Mouse (Mus musculus) urinary bladder, postnatal 36 days (tissue): ENCODE results near the gene Nufip1.

Experiments used
- DNase-seq, 2 experiments: peaks; one replicate each; pipeline ENCODE4 v3.0.0; 2022; ENCODE audit warnings: low spot score in 2 of 2, mixed read lengths in 1 of 2

Gene Nufip1

DNA sequence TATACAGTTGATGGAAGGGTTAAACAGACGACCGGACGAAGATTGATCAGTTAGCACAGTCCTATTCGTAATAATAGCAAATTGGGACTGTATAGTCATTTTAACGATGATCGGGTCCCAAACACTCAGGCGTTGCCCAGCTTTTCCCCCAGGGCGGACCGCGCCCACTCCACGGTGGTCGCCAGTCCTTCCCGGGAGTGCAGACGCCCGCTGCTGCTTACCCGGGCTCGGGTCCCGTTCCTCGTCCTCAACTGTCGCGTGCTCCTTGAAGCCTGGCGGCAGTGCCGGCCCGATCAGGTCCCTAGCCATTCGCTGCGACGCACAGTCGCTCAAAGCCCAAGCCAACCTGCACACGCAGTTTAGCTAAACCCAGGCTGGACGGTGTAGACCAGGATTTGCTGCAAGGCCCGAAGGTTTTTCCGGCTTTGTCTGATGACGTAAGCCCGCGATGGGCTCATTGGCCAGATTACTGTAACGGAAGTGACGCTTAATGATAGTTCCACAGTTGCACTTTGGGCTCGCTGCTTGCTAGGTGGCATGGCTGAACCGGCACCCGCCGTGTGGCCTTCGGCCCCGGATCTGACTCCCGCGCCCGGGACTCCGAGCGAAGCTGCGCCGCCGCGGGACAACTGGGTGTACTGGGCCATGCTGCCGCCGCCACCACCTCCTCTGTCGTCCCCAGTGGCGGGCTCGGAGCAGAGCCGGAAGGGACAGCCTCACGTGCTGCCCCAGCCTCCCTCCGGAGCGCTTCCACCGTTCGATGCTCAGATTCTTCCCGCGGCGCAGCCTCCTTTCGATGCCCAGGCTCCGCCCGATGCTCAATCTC is at the start of gene Nufip1, which contains the start of gene Gpalpp1:
Gene Nufip1, plus strand, starts transcription at position 496 of the 826 bp plus-strand sequence.
Gene Gpalpp1, minus strand, starts transcription at position 365 of the 826 bp plus-strand sequence.
- peak; percentile 77 to 89 for DNase-seq

DNA sequence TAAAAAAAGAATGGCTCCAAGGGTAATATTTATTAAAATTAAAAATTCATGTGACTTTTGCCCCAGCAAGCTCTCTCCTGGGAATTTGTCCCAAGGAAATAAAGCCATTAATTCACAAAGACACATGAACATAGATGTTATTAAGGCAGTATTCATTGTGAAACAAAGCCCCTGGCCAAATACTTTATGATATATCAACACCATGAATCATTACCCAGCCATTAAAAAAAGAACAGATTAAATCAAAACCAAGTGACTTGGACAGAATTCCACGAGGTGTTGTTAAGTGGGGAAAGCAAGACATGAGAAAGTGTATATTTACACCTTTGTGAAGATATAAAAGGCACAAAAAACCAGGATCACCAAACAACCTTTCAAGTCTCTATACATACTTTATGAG is 43.5 kb upstream of the Nufip1 start:
- no peak for DNase-seq

DNA sequence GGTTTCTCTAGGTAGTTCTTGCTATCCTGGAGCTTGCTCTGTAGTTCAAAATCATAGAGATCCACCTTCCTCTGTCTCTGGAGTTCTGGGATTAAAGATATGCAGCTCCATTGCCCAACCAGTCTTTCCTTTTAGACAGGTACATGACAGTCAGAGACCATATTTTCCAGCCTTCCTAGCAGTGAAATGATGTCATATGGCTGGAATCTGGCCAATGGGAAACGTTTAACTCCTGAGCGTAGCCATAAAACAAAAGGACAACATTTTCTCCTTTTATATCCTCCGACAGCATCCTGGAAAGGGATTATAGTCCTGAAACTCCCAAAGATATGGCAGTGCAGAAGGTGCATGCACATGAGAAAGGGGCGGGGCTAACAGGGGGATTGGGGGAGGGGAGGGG is 42.4 kb upstream of the Nufip1 start:
- DNase-seq = no peak

DNA sequence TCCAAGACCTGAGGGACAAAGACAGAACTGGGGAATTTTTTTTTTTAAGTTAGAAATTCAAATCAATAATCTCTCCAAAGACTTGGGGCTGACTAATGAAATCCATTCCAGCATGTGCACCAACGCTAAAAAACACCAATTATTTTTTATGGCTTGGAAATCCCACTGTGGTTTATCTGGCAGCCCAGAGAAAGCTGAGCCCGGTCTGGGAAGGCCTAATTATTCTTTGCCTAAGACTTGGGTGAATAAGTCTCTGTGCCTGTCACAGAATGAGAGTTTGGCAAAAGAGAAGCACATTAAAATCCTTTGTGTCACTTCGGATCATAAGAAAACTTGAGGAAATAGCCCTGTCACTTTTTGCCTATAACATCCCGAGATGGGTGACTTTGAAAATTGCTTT is 41.4 kb upstream of the Nufip1 start:
- DNase-seq = no peak

DNA sequence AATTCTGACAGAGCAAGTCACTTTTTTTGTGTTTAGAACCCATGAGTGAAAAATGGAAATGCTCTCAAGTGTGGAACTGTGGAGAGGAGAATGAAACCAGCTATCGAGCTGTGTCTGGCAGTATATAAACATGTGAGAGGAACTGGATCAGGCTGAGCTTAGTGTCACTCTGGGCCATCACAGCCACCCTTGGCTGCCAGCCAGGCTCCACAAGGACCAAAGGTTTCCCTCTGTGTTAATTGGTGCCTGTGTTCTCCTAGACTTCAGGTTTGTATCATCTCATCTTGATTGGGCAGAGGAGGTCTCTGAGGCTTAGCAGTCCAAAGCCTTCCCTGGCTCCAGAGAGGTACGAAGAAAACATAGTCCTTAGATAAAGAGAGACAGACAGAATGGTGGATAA is 38.1 kb upstream of the Nufip1 start:
- no peak for DNase-seq

DNA sequence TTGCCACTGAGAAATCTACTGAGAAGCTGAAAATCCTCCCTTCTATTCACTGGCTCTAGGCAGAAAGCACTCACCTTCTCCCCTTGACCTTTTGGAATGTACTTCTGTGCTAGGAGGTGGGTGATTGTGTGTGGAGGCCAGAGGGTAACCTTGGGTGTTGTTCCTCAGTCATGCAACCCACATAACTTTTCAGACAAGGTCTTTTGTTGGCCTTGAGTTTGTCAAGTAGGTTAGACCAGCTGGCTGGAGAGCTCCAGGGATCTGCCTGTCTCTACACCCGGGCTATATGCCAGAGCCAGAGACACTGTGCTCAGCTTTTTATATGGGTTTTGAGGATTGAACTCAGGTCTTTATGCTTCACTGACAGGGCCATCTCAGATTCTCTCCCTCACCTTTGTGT is 36.5 kb upstream of the Nufip1 start:
- no peak for DNase-seq

DNA sequence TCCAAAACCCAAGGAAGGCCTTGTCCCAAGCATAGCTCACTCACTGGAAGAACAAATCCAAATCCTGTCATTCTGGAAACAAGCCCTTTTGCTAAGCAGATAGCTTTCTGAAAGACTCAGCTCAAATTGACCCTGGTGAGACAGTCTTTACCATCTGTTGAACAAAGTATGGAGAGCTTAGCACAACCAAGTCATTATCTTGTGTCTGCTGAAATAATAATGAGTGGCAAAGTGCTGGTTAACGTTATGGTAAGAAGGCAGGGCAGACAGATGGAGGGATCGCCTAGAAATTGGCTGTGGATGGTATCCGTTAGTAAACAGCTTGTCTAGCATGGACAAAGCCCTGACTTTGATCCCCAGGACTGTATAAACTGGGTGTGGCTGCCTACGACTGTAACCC is 35.0 kb upstream of the Nufip1 start:
- DNase-seq = no peak

DNA sequence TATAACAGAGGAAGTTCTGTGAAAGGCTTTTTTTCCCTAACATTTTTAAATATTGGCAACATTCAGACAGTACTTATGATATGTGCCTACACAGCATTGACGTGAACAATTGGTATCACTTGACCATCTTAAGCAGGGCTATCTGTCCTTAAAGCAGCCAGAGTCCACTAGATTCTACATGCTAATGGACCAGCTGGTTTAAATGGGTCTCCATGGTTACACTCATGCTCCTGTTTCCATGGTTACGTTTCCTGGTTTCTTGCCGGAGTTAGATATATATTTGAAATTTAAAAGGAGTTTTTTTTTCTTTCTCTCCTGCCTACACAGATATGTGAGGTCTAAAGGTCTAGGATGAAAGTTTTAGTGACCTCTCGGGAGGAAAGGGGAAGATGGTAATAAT is 34.1 kb upstream of the Nufip1 start:
- DNase-seq = no peak

DNA sequence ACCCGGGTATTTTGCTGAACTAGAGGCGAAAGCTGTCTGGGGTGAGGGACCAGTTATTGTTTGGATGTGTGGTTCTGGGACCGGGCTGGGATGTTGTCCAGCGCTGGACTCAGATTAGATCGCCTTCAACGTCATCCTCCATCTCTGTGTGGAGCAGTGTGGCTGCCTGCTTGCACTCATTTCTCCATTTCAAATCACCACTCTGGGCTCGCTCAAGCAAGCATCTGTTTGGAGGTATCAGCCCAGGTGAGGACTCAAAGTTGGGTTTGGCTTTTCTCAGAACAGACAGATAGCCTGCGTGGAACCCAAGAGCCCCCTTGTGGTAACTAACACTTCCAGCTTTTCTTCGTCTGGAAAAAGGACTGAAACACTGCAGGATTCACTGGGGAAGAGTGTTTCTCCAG is 33.6 kb upstream of the Nufip1 start:
- peak; percentile 17 to 19 for DNase-seq

DNA sequence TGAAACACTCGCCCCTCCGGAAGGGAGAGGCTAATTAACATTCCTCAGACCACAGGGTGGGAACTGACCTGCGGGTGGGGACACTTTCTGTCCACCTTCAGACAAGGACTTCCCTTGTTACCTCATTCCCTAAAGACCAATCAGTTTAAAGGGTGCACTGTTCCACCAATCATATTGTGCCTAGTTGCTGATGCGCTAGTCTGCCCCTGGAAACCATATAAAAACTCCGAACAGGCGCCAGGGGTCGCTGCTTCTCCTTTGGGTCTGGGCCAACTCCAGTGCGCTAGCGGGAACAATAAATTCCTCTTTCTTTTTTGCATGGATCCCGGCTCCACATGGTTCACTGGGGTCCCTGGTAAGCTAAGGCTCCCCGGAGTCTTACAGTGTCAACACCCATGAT is 29.2 kb upstream of the Nufip1 start:
- no peak for DNase-seq

DNA sequence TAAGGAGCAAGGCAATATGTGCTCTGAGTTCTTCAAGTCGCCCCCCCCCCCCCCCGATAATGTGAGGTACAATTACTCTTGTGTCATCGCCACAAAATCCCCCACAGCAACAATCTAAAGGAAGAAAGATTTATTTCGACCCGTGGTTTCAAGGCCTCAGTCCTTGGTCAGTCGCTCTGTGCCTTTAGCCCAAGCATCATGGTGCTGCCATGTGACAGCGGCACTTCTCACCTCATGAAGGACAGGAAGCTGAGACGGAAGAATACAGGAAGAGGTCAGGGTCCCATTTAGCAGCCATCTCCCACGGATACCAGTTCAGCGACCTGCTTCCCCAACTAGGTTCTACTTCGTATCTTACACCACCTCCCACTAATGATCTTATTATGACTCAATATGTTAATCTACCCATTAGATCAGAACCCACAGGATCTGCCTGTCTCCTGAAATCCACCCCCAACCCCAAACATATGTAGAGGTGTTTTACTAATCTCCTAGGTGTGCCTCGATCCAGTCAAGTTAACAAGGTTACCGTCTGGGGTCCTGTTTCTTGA is 28.5 kb upstream of the Nufip1 start:
- no peak for DNase-seq

DNA sequence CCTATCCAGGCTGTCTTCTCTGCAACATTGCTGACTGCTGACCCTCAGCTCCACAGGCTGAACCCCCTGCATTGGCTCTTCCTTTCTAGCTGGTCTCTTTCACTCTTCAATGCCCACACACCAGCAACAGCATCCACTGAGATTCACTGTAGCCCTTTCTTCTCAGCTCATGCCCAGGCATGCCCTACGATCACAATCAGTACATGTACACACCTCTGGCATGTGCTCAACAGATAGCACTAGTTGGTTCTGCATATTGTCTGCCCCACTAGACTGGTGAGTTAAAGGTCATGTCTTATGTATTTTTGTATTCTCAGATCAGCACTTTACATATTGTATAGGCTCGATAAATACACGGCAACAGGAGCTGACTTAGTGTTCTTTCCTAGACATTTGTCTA is 26.5 kb upstream of the Nufip1 start:
- DNase-seq = peak; percentile 15 to 33

DNA sequence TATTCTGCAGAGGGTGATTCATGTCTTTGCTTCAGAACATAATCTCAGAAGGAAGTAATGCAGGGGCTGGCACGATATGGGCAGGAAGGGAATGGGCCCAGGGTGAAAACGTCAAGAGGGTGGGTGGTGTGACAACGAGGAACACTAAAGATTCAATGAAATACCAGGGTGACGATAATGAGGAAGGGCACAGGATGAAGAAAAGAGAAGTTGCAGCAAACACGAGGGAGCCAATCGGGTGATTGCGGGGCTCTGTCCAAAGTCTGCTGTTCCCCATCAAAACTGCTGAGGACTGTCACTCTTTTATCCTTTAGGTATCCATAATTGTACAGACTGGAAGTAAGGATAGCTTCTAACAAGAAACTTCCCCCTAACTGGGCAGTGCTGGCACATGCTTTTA is 13.4 kb upstream of the Nufip1 start:
- no peak for DNase-seq

DNA sequence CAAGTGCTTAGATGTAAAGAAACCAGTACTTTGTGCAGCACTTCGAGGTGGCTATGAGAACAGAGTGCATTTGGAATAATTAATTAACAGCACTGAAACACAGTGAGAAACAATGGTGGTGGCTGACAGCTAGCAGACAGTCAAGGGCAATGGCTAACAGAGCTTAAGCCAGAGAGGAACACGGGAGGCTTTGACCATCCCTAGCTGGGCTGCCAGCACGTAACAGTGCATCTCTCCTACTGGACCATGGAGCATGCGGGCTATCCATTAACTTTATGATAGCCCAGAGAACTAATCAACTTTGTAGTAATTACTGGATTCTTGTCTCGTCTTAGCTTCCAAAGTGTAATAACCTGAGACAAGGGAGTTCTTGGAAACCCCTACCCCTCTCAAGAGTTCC is 12.9 kb upstream of the Nufip1 start:
- no peak for DNase-seq

DNA sequence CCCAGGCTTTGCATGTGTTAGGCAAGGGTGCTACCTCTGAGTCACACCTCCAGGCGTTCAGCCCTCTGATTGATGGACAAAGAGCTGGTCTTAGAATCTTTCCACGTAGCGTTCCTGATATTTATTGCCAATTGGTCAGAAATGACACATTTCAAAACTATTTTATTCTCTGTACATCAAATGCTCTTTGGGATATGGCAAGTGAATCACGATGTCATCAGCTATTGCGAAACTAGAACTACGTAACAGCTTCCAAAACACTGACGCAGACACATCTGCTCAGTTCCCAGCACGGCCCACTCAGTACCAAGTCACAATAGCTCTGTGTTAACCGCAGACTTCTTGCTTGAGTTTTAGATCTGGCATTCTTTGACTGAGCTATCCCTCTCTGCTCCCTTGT is 11.1 kb upstream of the Nufip1 start:
- DNase-seq = no peak

DNA sequence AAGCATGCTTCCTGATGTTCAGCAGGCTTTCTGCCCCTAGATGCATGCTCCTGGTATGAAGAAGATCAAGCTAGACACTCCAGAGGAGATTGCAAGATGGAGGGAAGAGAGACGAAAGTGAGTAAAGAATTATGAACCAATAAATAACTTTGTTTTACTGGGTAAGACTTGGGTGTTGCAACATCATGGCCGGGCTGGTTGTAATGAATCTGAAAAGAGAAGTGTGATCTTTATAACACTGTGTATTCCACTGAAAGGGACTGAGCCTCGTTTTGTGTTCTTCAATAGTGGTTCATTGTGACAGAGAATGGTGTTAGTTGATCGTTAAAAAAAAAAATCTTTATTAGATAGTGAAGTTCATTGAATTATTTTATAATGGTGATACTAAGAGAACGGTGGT is 5.1 kb downstream of the Nufip1 start:
- DNase-seq = no peak

DNA sequence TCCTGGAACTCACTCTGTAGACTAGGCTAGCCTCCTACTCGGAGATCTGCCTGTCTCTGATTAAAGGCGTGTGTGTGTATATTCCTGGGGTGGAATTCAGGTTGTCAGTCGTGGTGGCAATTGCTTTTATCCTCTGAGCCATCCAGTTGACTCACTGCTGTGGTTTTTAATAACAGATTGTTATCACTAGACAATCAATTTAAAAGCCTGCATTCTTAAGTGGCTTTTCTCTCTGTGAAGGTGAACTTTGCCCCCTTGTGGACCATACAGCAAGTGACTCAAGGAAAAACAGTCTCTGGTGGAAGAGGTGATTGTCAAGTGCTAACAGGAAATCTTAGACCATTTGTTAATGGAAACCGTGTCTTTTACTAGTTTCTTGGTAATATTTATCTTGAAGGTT is 8.3 kb downstream of the Nufip1 start:
- no peak for DNase-seq

DNA sequence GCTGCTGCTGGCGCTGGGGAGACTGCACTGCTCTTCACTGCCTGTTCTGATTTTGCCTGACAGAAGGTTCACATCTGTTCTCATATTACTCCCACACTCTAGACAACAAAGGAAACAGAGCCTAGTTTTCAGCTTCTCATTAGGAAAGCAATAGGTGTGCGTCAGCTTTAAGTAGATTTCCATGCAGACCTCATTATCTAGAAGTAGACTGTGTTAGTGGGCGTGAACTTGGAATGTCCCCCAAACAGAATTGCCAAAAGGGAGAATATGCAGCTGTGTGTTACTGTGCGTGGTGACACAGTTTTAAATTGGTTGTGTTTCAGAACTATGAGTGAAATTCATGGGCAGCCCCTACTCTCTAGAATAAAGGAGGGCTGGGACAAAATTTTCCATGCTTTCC is 9.8 kb downstream of the Nufip1 start:
- DNase-seq = no peak

DNA sequence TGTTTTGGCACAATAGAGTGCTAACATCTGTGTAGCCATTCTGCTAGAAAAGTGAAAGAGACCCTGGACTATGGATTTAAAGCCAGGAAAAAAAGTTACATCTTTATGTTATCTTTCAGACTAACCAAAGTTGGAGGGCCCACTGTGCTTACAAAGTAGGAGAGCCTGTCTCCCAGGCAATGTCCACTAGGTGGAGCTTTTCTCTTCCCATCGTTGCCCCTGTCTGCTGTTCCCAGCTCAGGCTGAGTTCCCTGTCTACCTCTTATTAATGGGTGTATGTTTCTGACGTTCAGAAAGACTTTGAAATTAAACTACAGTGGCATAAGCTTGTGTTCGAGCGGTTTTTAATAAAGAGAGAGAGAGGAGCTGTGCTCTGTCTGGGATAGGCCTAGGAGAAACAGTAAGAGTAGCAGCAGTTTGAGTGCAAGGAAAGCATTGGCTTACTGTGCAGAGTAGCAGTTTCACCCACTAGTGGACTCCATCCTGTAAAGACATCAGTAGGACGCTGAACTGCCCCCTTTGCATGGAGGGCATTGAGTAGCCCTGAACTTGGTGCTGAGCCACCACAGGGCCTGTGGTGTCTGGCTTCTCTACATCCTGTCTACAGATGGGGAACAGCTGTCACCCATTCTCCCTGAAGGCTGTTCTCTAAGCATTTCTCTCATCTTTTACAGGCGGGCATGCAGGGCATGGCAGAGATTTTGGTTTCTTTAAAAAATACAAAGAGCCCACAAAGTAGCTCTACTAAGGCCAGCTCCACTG is 11.4 kb downstream of the Nufip1 start:
- DNase-seq = peak in 1 of 2 experiments; percentile 16

DNA sequence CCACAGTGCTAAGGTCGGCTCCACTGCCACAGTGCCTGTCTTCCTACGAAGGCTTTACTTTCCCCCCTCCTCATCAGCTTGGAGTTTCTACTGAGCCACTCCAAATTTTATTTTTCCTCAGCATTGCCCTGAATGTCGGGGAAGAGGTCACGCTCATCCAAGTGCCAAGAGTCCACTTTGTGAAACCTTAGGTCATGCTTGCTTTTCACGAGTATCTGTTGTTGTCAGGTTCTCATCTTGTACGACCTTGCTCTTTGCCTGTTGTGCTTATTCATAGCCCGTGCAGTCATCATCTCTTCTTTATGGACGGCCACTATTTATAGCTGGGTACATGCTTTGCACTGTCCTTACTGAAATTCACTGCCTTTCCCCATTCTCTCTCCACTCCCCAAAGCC is 12.0 kb downstream of the Nufip1 start:
- no peak for DNase-seq

DNA sequence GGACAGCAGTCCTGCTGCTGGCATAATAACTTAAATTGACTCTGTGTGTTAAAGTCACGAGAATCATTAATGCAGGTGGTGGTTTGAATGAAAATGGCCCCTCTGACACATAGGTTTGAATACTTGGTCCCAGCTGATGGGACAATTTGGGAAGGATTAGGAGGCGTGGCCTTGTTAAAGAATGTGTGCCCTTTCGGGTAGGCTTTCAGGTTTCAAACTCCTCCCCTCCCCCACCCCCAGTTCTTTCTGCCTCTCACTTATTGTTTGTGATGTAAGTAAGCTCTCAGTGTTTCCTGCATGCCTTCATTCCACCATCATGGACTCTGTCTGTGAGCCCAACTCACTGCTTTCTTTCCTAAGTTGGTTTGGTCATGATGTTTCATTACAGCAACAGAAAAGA is 16.6 kb downstream of the Nufip1 start:
- no peak for DNase-seq

DNA sequence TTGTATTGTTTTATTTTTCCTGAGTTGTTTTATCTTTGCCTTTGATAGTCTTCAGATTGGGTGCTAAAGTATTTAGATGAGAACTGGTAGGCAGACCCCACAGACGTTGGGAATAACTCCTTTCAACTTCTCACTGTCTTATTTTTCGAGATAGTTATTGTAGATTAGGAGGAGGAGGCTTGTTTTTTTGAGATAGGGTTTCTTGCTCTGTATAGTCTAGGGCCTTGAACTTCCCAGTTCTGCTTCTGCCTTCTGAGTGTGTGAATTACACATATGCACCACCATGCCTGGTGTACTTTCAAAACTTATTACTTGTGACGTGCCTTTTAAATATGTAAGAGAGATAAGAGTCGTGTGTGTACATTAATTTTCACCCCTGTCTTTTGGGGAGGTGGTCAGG is 17.5 kb downstream of the Nufip1 start:
- DNase-seq = no peak

DNA sequence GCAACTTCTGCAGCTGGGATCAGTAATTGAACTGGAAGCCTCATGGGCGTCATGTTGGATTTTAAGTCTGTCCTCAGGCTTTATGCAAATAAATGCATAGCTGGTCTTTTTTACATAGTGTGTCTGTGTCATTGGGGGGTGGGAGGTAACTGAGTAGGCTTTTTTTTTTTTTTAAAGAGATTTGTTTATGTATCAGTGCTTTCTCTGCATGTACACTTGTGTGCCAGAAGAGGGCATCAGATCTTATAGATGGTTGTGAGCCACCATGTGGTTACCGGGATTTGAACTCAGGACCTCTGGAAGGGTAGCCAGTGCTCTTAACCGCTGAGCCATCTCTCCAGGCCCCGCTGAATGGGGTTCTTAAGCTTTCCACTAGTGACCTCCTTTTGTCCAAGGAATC is 24.3 kb downstream of the Nufip1 start:
- no peak for DNase-seq
